Mouse (Mus musculus) heart, adult 11 months (tissue): ENCODE results near the gene Gprc6a.

ENCODE experiments used
- DNase-seq: peaks from one replicate; pipeline ENCODE4 v3.0.0; 2022

The Gprc6a gene

DNA sequence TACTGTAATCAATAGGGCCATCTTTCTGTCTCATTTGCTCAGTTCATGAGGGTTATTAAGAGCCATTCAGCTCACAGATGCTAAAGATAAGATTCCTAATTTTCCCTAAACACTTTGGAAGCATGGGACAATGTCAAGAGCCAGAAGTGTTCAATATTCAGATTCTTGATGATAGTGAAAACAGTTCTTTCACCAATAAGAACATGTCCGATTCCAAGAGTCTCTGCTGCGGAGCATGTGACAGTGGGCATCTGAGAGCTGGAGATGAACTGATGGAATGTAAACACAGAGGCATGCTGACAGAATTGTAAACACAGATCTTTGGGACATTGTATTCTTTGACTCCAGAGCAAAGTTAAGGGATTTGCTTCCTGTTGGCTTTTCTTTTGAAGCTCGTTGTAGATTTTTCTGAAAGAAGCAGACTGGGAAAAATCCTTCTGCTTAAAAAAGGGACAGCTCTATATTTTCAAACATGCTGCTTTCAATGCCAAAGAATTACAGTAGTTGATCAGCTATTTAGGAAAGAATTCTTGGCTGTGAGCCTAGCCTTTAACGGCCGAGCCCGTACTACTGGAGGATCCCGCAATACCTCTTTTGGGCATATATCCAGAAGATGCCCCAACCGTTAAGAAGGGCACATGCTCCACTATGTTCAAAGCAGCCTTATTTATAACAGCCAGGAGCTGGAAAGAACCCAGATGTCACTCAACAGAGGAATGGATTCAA, at the start of gene Gprc6a:
TSS of gene Gprc6a (minus strand) at position 51 of the 726 bp plus-strand sequence.
- peak; percentile 17 for DNase-seq

GRCm38 (mm10) chr10:51678251-51678639, 47.0 kb upstream of the Gprc6a start:
- no peak for DNase-seq

GRCm38 (mm10) chr10:51677548-51678250, 46.4 kb upstream of the Gprc6a start, which contains the start of gene Rfx6:
Gene Rfx6 (plus strand): TSS chr10:51677756.
- DNase-seq, result no peak

GRCm38 (mm10) chr10:51672082-51672779, 41.0 kb upstream of the Gprc6a start:
- no peak for DNase-seq

- DNase-seq, result no peak
These were observed 40.3 kb upstream of the Gprc6a start for GRCm38 (mm10) chr10:51671583-51671982.

DNA sequence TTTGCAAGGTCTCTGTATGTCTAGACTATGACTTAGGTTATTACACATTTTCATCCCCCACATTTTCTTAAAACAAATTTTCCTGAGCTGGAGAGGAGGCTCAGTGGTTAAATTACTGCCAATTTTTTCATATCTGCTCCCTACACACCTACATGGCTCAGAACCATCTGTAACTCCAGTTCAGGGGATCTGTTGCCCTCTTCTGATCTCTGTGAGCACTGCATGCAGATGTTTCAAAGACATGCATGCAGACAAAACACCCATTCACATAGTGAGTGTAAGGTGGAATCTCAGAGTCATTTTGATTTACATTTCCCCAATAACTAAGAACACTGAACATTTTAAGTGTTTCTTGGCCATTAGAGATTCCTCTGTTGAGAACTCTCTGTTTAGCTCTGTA, 38.1 kb upstream of the Gprc6a start:
- no peak for DNase-seq

- no peak for DNase-seq
These were observed 26.1 kb upstream of the Gprc6a start for GRCm38 (mm10) chr10:51657324-51657723.

DNA sequence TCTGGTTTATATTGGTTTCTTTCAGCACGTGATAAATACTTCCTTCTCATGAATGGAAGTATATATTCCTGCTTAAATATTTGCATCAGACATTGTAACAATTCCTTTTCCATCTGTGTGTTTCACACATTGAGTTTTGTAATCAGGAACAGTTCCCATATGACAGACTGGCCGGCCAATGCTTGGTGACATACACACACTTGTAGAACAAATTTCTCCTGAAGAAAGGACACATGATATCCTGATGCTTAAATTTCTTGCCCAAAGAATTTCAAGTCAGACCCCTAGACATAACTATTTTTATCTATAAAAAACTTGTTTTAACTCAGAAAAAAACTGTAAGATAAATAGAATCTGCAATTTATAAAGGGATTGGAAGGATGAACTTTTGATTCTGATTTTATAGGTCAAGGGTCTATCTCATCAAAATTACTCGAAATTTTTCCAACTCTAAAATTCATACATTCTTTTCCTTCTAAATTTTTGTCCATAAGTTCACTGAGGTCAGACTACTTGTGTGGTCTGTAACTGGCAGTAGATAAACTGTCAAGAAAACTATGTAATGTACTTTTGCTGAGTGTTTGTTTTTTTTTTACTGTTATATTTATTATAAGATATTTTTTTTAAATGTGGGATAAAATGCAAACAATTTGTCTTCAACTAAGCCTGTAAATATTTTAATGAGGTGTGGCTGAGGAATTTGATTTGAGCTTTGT, 18.4 kb upstream of the Gprc6a start:
- DNase-seq, result no peak

DNA sequence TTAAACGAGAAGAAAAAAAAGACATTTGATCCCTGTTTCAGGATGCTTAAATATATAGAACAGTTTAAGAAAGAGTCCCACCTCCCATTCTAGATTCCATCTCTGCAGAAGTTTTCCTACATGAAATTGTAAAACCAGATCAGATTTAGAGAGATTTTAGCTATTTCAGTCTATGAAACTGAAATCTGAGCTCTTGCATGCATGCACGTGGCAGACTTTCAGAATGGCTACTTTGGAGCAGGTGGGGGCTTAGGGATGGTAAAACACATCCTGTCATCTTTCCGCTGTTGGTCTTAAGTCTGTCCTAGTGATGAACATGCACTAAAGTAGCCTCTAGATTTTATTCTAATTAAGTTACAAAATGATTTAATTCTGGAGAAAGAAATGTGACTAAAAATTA, 10.1 kb downstream of the Gprc6a start:
- DNase-seq, result no peak

GRCm38 (mm10) chr10:51620126-51620525, 11.1 kb downstream of the Gprc6a start:
- DNase-seq, result peak; percentile 78

GRCm38 (mm10) chr10:51618538-51618937, 12.7 kb downstream of the Gprc6a start:
- DNase-seq, result no peak

DNA sequence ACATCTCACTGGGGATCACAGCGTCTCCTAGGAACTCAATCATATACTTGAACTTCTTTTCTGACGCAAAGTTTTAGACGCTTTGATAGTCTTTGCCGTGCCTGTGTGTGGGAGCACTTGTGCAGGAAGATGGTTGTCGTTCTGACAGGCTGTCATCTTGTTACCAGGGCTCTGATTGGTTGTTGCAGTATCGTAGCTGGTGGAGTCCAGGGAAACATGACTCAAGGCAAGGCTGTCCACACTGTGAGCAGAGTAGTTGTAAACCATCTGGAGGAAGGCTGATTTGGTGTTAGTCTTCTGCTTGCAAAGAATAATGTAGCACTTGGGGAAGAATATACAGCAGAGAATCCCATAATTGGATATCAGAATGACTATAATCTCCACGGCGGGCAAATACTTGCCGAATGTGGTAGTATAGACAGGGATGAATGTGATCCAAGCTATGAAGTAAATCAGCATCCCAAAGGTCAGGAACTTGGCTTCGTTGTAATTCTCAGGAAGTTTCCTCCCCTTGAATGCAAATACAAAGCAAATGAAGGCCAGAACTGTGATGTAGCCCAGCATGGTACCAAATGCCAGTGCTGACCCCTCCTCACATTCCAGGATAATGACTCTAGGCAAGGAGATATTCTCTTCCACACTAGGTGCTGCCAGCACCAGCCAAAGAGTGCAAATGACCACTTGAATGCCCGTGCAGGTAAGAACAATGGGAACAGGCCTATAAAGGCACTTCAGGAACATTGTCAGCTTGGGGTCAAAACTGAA, 16.3 kb downstream of the Gprc6a start:
- DNase-seq, result peak; percentile 62

- DNase-seq, result peak; percentile 68
These were observed 17.8 kb downstream of the Gprc6a start for GRCm38 (mm10) chr10:51613421-51613820.

- peak; percentile 55 for DNase-seq
These were observed 19.1 kb downstream of the Gprc6a start for GRCm38 (mm10) chr10:51611969-51612682.

DNA sequence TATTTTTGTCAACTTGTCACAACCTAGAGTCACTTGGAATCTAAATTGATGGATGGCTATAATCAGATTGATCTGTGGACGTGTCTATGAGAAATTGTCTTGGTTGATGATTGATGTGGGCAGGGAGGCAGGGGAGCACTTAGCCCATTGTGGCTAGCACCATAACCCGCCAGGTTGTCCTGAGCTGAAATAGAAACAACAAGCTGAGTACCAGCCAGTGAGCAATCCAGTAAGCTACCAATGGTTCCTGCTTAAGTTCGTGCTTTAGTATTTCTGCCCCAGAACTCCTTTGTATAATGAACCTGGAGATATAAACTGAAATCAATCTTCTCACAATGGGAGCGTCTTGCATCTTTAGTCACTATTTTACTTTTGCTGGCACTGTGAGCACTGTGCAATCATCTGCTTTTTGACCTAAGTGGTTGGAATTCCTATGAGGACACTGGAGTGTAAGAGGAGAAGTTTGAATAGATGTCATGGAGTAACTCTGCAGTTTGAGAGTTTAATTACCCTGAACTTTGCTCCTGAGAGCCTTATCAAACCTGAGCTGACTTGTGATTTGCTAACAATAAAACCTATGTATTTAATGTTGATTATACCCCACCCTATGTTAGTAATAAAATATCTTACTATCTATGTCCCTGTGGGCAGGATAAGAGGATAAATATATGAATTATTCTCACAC, 21.4 kb downstream of the Gprc6a start:
- DNase-seq, result peak; percentile 59

- no peak for DNase-seq
These were observed 34.2 kb downstream of the Gprc6a start for GRCm38 (mm10) chr10:51596928-51597635.

GRCm38 (mm10) chr10:51595001-51595931, 36.0 kb downstream of the Gprc6a start:
- DNase-seq, result no peak

- DNase-seq, result no peak
These were observed 39.7 kb downstream of the Gprc6a start for GRCm38 (mm10) chr10:51591574-51591973.

- no peak for DNase-seq
These were observed 41.1 kb downstream of the Gprc6a start, which contains the start of gene Fam162b for GRCm38 (mm10) chr10:51590139-51590574. Gene Fam162b (minus strand): TSS chr10:51590517.
